Mouse (Mus musculus): Measurements from ENCODE around the gene Erbb4. TPM values are rescaled to one million over a fixed set of nuclear protein-coding genes. Genes with fewer than 3 reads are reported as not detected.

Gene Erbb4
- polyA plus RNA-seq, 1 experiment from 2014 or later, result 0.21 TPM

DNA sequence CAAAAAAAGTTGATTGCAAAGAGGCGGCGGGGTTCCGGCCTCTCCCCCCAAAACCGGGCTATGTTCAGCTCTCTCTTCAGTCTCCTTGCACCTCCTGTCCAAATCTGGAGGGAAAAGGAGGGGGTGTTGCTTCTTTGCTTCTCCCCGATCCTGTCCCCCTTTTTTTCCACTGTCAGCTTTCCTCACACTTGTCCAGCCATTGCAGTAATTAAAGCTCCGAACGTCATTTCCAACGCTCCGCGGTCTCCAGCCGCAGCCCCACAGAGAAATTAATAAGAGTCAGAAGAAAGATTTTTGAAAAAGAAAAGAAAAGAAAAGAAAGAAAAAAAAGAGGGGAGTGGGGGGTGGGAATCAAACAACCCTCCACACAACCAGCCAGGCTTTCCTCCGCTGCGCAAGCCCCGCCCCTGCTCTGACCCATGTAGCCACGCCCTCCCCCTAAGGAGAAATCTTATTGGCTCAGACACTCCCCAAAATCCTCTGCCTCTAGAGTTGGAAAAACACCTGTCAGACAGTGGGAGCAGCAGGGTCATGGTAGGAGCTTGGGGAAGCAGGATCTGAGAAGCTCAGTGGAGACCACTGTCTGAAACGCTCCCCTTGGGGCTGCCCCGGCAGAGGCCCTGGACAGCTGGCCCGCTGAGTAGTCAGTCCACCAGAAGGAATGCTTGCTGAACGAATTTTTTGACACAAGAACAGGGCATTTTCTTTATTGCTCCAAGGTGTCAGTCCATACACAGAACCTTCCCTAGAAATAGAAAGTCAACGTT is 483 bp upstream of the Erbb4 start:
- ATAC-seq (ENCODE audit: insufficient number of reproducible peaks, low FRiP score, low TSS enrichment, low read depth) (peak; percentile 77), DNase-seq (ENCODE audit: low spot score) (peak; percentile 59)

DNA sequence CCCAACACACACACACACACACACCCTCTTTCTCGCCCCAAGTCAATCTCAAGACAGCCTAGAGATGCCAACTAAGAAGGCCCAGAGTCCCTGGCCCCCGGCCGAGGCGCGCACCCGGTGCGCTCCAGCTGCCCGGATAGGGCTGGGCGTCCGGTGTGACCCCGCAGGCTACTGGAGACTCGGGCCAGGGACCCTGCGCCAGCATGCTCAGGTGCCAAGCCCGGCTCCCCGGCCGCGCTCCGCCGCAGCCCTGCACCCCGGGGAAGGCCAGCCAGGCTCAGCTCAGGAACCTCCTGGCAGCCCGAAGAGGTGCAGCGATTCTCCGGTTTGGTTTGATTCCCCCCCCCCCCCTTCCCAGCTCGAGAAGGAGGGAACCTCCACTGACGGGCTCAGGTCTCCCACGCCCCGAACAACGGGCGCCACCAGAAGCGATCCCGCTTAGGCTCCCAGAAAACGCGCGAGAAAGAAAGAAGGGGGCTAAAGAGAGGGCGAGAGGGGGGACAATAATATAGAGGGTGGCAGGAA is 860 bp downstream of the Erbb4 start:
- peak overlapping the region; percentile 99 for H3K4me2 ChIP-seq (ENCODE audit: low read depth, severe bottlenecking)
- WGBS, result 0% methylated on average over 27 of the region's 35 CpGs
- H3K9ac ChIP-seq (ENCODE audit: low read length), result no peak overlapping the region
- peaks cover 40% of the 10 kb centered on the region for H3K27me3 ChIP-seq (ENCODE audit: control insufficient read depth, insufficient read depth, low read length)
- no peak overlapping the region for H3K27ac ChIP-seq (replicated peaks; ENCODE audit: low read depth, low read length)
- DNase-seq (ENCODE audit: low spot score) (peak; percentile 45), ATAC-seq (ENCODE audit: insufficient number of reproducible peaks, low FRiP score, low TSS enrichment, low read depth) (peak; percentile 42; the same call in 1 of the 2 replicates)
- peaks cover 13% of the 10 kb centered on the region for H3K4me1 ChIP-seq (ENCODE audit: control insufficient read depth, insufficient read depth, low read length)
- H3K4me3 ChIP-seq (ENCODE audit: low read depth, low read length), result peak overlapping the region; percentile 49
- H3K36me3 ChIP-seq (ENCODE audit: control insufficient read depth, insufficient read depth, low read length), result no peaks in the 10 kb centered on the region
- H3K9me3 ChIP-seq (ENCODE audit: control insufficient read depth, low read length), result no peaks in the 10 kb centered on the region

More for the DNA sequence above, 483 bp upstream of the Erbb4 start:
- Histone ChIP-seq H3K4me3 (ENCODE audit: low read depth, low read length) (peak overlapping the region; percentile 49), H3K36me3 (ENCODE audit: control insufficient read depth, insufficient read depth, low read length) (no peaks in the 10 kb centered on the region), H3K4me2 (ENCODE audit: low read depth, severe bottlenecking) (peak overlapping the region; percentile 99), H3K27ac (replicated peaks; ENCODE audit: low read depth, low read length) (no peak overlapping the region), H3K9me3 (ENCODE audit: control insufficient read depth, low read length) (no peaks in the 10 kb centered on the region), H3K9ac (ENCODE audit: low read length) (no peak overlapping the region), H3K27me3 (ENCODE audit: control insufficient read depth, insufficient read depth, low read length) (peaks cover 40% of the 10 kb centered on the region), H3K4me1 (ENCODE audit: control insufficient read depth, insufficient read depth, low read length) (peaks cover 13% of the 10 kb centered on the region)
- WGBS, result 3% methylated on average over 20 of the region's 20 CpGs

DNA sequence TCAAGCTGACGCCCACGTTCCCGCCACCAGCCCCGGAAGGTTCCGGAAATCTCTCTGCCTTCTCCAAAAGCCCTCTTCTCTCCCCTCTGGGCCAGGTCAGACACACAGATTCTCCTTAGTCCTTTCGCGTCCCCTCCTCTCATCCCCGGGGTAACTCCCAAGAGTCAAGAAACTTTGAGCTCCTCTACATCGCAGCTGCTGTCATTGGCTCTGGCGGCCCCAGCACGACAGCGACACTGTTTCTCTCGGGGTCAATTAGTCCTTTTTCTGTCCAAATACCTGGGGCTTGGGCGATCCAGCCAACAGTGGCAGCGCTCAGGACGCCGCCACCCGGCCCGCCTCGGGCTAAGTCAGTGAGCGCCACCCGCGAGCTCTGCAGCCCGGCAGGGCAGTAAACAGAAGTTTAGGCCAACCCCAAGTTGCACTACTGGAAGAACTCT is 1.5 kb downstream of the Erbb4 start:
- no peak overlapping the region for H3K27ac ChIP-seq (replicated peaks; ENCODE audit: low read depth, low read length)
- no peaks in the 10 kb centered on the region for H3K36me3 ChIP-seq (ENCODE audit: control insufficient read depth, insufficient read depth, low read length)
- H3K9me3 ChIP-seq (ENCODE audit: control insufficient read depth, low read length), result no peaks in the 10 kb centered on the region
- WGBS, result 1% methylated on average over 24 of the region's 24 CpGs
- peak overlapping the region; percentile 17; the same call in 1 of the 2 replicates for H3K9ac ChIP-seq (ENCODE audit: low read length)
- H3K27me3 ChIP-seq (ENCODE audit: control insufficient read depth, insufficient read depth, low read length), result peaks cover 40% of the 10 kb centered on the region
- H3K4me1 ChIP-seq (ENCODE audit: control insufficient read depth, insufficient read depth, low read length), result peaks cover 13% of the 10 kb centered on the region
- peak; percentile 51 for DNase-seq (ENCODE audit: low spot score)
- H3K4me2 ChIP-seq (ENCODE audit: low read depth, severe bottlenecking), result peak overlapping the region; percentile 99
- peak overlapping the region; percentile 49 for H3K4me3 ChIP-seq (ENCODE audit: low read depth, low read length)
- ATAC-seq (ENCODE audit: insufficient number of reproducible peaks, low FRiP score, low TSS enrichment, low read depth), result 0 out of 2 replicates have a peak, but pooled peaks have one; percentile 27

DNA sequence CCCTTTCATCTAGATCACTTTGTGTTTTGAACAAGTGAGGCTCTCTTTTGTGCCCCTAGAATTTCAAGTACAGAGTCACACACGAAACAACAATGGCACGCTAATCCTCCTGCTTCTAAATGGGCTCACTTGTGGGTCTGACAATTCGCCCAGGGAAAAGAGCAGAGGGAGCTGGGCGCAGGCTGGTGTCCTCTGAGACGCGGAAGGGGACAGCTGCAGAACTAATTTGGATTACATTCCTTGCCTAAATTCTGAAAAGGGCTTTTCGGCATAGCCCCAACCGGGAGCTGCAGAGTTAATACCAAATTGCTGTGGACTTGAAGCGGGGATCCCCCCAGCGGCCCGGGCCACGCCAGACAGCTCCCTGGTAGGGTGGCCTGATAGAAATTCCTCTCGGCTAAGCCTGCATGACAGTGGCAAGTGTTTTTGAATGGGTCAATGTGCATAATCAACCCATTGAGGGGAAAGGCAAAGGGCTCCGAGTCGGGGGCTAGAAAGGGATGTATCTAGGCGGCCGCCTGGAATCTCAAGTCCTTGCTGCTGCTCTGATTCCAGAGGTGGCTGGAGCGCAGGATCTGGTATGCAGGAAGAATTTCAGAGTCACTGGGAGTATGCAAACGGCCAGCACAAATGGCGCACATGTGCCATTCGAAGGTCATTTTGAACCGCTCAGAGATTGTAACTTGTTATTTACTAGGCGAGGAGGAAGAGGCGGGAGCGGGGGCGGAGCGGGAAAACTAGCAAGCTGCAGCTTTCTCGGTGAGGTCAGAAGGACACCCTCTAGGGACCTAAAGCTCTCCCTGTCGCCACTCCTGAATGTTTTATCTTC is 2.2 kb downstream of the Erbb4 start:
- DNase-seq (ENCODE audit: low spot score) (peak; percentile 59), ATAC-seq (ENCODE audit: insufficient number of reproducible peaks, low FRiP score, low TSS enrichment, low read depth) (no peak; the same call in 1 of the 2 replicates)
- H3K4me1 ChIP-seq (ENCODE audit: control insufficient read depth, insufficient read depth, low read length), result peaks cover 13% of the 10 kb centered on the region
- peak overlapping the region; percentile 99 for H3K4me2 ChIP-seq (ENCODE audit: low read depth, severe bottlenecking)
- no peak overlapping the region for H3K9ac ChIP-seq (ENCODE audit: low read length)
- H3K36me3 ChIP-seq (ENCODE audit: control insufficient read depth, insufficient read depth, low read length), result no peaks in the 10 kb centered on the region
- H3K4me3 ChIP-seq (ENCODE audit: low read depth, low read length), result peak overlapping the region; percentile 49
- no peaks in the 10 kb centered on the region for H3K9me3 ChIP-seq (ENCODE audit: control insufficient read depth, low read length)
- no peak overlapping the region for H3K27ac ChIP-seq (replicated peaks; ENCODE audit: low read depth, low read length)
- WGBS, result under 1% methylated on average over 29 of the region's 29 CpGs
- peaks cover 40% of the 10 kb centered on the region for H3K27me3 ChIP-seq (ENCODE audit: control insufficient read depth, insufficient read depth, low read length)

DNA sequence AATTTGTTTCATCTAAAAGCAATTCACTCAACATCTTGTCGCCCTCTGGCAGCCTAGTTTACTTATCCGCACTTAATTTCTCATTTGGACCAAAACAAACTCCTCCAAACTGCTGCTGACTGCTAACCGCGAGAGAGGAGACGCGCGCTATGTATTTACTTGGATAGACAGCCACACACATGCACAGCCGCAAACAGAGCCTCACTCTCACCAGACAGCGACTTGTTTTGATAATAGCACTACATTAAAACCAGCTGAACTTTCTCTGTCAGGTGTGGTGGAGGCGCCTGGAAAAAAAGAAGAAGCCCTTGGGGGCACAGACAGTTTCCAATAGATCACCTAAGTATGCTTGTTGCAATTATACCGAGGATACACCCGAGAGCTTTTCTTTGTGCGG is 2.8 kb downstream of the Erbb4 start:
- Histone ChIP-seq H3K9ac (ENCODE audit: low read length) (no peak overlapping the region), H3K4me2 (ENCODE audit: low read depth, severe bottlenecking) (peak overlapping the region; percentile 99; the same call in 1 of the 2 replicates), H3K4me1 (ENCODE audit: control insufficient read depth, insufficient read depth, low read length) (peaks cover 13% of the 10 kb centered on the region), H3K27me3 (ENCODE audit: control insufficient read depth, insufficient read depth, low read length) (peaks cover 40% of the 10 kb centered on the region), H3K27ac (replicated peaks; ENCODE audit: low read depth, low read length) (no peak overlapping the region), H3K36me3 (ENCODE audit: control insufficient read depth, insufficient read depth, low read length) (no peaks in the 10 kb centered on the region), H3K4me3 (ENCODE audit: low read depth, low read length) (0 out of 2 replicates have a peak overlapping the region, but pooled peaks have one; percentile 49), H3K9me3 (ENCODE audit: control insufficient read depth, low read length) (no peaks in the 10 kb centered on the region)
- DNase-seq (ENCODE audit: low spot score) (peak; percentile 55), ATAC-seq (ENCODE audit: insufficient number of reproducible peaks, low FRiP score, low TSS enrichment, low read depth) (no peak)
- WGBS, result under 1% methylated on average over 13 of the region's 13 CpGs

DNA sequence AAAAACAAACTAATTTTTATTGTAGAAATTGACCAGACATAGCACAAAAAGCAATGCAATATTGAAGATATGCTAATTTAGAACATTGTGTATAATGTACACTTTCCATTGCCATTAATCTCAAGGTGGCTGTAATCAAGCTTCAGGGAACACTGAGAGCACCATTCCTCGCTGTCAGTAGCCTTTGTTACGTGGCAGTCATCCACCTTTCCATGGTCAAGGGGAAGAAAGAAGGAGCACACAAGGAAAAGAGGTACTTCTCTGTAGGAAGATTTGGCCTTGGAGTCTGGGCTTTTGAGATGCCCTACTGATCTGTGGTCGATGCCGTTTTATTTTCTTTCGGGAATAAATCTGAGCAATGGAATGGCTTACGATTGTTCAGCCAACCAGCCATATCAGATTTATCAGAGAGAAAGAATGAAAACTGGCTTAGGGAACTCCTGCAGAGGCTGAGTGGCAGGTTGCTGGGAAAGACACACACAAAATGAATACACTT is 4.6 kb downstream of the Erbb4 start:
- no peak overlapping the region for H3K9ac ChIP-seq (ENCODE audit: low read length)
- H3K4me1 ChIP-seq (ENCODE audit: control insufficient read depth, insufficient read depth, low read length), result peaks cover 13% of the 10 kb centered on the region
- no peak overlapping the region for H3K4me3 ChIP-seq (ENCODE audit: low read depth, low read length)
- no peaks in the 10 kb centered on the region for H3K36me3 ChIP-seq (ENCODE audit: control insufficient read depth, insufficient read depth, low read length)
- 82% methylated on average over 6 of the region's 6 CpGs for WGBS
- DNase-seq (ENCODE audit: low spot score) (no peak), ATAC-seq (ENCODE audit: insufficient number of reproducible peaks, low FRiP score, low TSS enrichment, low read depth) (no peak)
- no peaks in the 10 kb centered on the region for H3K9me3 ChIP-seq (ENCODE audit: control insufficient read depth, low read length)
- H3K4me2 ChIP-seq (ENCODE audit: low read depth, severe bottlenecking), result no peak overlapping the region
- H3K27ac ChIP-seq (replicated peaks; ENCODE audit: low read depth, low read length), result no peak overlapping the region
- H3K27me3 ChIP-seq (ENCODE audit: control insufficient read depth, insufficient read depth, low read length), result peaks cover 30% of the 10 kb centered on the region

DNA sequence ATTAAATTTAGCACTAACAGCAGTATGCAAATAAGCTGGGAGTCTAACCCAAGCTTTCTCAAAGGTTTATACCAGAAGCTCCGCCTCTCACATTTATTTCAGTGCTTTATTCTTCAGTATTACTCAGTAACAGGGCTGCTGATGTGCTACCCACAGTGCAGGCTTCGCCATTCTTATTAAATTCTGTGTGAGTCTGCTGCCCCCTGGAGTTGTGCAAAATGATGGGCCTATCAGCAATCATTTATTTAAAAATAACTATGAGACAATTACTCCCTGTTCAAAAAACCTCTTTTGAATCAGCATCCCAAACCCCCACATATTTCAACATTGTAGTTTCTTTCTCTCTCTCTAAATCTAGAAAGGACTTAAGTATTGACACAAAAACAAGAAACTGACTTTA is 6.2 kb downstream of the Erbb4 start:
- no peak overlapping the region for H3K4me2 ChIP-seq (ENCODE audit: low read depth, severe bottlenecking)
- no peak overlapping the region for H3K4me3 ChIP-seq (ENCODE audit: low read depth, low read length)
- no peak overlapping the region for H3K27ac ChIP-seq (replicated peaks; ENCODE audit: low read depth, low read length)
- peaks cover 6% of the 10 kb centered on the region; the same call in 1 of the 2 replicates for H3K4me1 ChIP-seq (ENCODE audit: control insufficient read depth, insufficient read depth, low read length)
- DNase-seq (ENCODE audit: low spot score), result no peak
- no peaks in the 10 kb centered on the region for H3K9me3 ChIP-seq (ENCODE audit: control insufficient read depth, low read length)
- H3K36me3 ChIP-seq (ENCODE audit: control insufficient read depth, insufficient read depth, low read length), result no peaks in the 10 kb centered on the region
- ATAC-seq (ENCODE audit: insufficient number of reproducible peaks, low FRiP score, low TSS enrichment, low read depth), result no peak
- H3K27me3 ChIP-seq (ENCODE audit: control insufficient read depth, insufficient read depth, low read length), result peaks cover 17% of the 10 kb centered on the region
- 76% methylated on average over 2 of the region's 2 CpGs for WGBS
- no peak overlapping the region for H3K9ac ChIP-seq (ENCODE audit: low read length)

DNA sequence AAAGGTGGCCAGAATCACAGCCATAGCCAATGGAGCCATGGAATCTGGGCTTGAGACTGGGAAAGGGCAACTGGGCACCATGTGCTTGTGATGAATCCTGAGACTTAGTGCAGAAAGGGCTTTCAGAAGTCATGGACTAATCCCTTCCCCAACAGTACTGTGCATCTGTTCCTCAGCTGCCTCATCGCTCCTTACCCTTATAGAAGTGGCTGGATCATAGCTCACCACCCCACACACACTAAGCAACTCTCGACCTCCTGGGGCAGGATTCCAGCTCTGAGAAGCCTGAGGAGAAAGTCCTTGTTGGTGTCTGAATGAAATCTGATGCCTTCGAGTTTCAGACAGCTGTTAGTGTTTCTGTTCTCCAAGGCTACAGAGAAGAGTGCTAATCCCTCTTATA is 14.8 kb downstream of the Erbb4 start:
- H3K4me2 ChIP-seq (ENCODE audit: low read depth, severe bottlenecking), result no peak overlapping the region
- H3K27me3 ChIP-seq (ENCODE audit: control insufficient read depth, insufficient read depth, low read length), result no peaks in the 10 kb centered on the region
- WGBS, result 31% methylated on average over 3 of the region's 3 CpGs
- ATAC-seq (ENCODE audit: insufficient number of reproducible peaks, low FRiP score, low TSS enrichment, low read depth) (no peak), DNase-seq (ENCODE audit: low spot score) (no peak)
- no peak overlapping the region for H3K4me3 ChIP-seq (ENCODE audit: low read depth, low read length)
- H3K36me3 ChIP-seq (ENCODE audit: control insufficient read depth, insufficient read depth, low read length), result no peaks in the 10 kb centered on the region
- no peak overlapping the region for H3K9ac ChIP-seq (ENCODE audit: low read length)
- no peaks in the 10 kb centered on the region for H3K4me1 ChIP-seq (ENCODE audit: control insufficient read depth, insufficient read depth, low read length)
- H3K9me3 ChIP-seq (ENCODE audit: control insufficient read depth, low read length), result no peaks in the 10 kb centered on the region
- H3K27ac ChIP-seq (replicated peaks; ENCODE audit: low read depth, low read length), result no peak overlapping the region

All from limb, embryonic 11.5 days (tissue).